7 mouse cellular contexts compared by ENCODE assay signal in the genomic region with DNA sequence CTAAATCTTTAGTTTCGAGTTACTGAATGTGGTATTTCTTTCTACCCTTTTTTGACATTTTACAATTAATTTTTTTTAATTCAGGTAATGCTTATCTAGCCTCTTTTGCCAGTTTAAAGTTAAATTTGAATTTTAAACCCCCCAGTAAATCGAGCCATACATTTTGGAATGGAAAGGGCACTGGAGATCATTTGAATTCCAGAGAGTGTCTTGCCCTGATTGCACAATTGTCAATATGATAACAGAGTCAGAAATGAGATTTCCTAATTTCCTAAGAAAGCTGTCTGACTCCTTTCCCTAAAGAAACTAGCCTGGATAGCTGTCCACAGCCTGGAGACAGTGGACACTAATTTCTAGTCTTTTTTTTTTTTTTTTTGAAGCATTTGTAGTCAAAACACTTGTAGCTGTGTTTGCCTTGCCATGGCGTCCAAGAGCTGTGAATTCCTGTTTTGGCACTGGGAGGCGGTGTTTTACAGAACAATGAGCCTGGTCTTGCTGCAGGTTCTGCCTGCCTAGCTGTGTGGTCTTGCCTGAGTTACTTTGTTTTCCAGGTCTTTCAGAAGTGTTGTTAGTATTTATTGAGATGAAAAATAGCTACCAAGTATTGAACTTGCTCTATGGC. TPM values are rescaled to one million over a fixed set of nuclear protein-coding genes. Genes with fewer than 3 reads are reported as not detected.
DNase-seq lines count a peak whose midpoint lies in the region; ATAC-seq lines count a peak whose summit lies in the region.

No protein-coding gene starts in this region.

- H3K27me3 ChIP-seq in forebrain, embryonic 10.5 days (ENCODE audit: poor library complexity, severe bottlenecking): no peaks in the 10 kb centered on the region
- no peaks in the 10 kb centered on the region for H3K27me3 ChIP-seq in hindbrain, embryonic 12.5 days

- peaks cover 43% of the 10 kb centered on the region for H3K4me1 ChIP-seq in forebrain, embryonic 10.5 days
- peaks cover 26% of the 10 kb centered on the region for H3K4me1 ChIP-seq in hindbrain, embryonic 12.5 days

- H3K36me3 ChIP-seq in forebrain, embryonic 10.5 days (replicated peaks): peaks cover 2% of the 10 kb centered on the region
- peaks cover 2% of the 10 kb centered on the region for H3K36me3 ChIP-seq in hindbrain, embryonic 12.5 days

- peak overlapping the region; percentile 71; the same call in 1 of the 2 replicates for H3K4me2 ChIP-seq in hindbrain, embryonic 12.5 days (replicated peaks)

- peak overlapping the region; percentile 22; the same call in 1 of the 2 replicates for H3K27ac ChIP-seq in forebrain, embryonic 10.5 days
- H3K27ac ChIP-seq in hindbrain, embryonic 12.5 days: no peak overlapping the region

- H3K9me3 ChIP-seq in forebrain, embryonic 10.5 days: no peaks in the 10 kb centered on the region
- no peaks in the 10 kb centered on the region for H3K9me3 ChIP-seq in hindbrain, embryonic 12.5 days (replicated peaks)

- no peak overlapping the region for H3K9ac ChIP-seq in hindbrain, embryonic 12.5 days

- no peak for ATAC-seq in hindbrain, embryonic 12.5 days (ENCODE audit: low FRiP score)

- 58% methylated on average over 4 of the region's 4 CpGs for WGBS in forebrain, embryonic 10.5 days
- WGBS in hindbrain, embryonic 12.5 days: 49% methylated on average over 4 of the region's 4 CpGs

- peak; percentile 69 for DNase-seq in ES-CJ7 (ENCODE audit: low read depth, low spot score)
- DNase-seq in adrenal gland, postnatal 25 days: peak; percentile 32
- no peak for DNase-seq in forebrain, embryonic 10.5 days (ENCODE audit: extremely low spot score, low spot score)
- DNase-seq in layer of hippocampus, postnatal 14 days (ENCODE audit: low spot score in 2 of 2): peak; percentile 59 to 84
- peak; percentile 86 for DNase-seq in lung, postnatal 36 days
- DNase-seq in right cerebral cortex, postnatal 4 days: peak; percentile 56

- peak overlapping the region; percentile 72; the same call in 1 of the 2 replicates for H3K4me3 ChIP-seq in forebrain, embryonic 10.5 days
- no peak overlapping the region for H3K4me3 ChIP-seq in hindbrain, embryonic 12.5 days

RNA-seq across cellular contexts. Expression of gene Ankrd40, which starts 1.6 kb away (rescaled TPM):
- 154 and 158 TPM in 2 replicates for total RNA-seq in adrenal gland, postnatal 25 days (2021)
- 10.3 and 11.4 TPM in 2 replicates for polyA plus RNA-seq in forebrain, embryonic 10.5 days (2016; fragmentation: Nextera tagmentation; extraction: Ambion mirVana)
- polyA plus RNA-seq in hindbrain, embryonic 12.5 days (2016; fragmentation: Nextera tagmentation; extraction: Ambion mirVana): 27.3 and 28.7 TPM in 2 replicates
- 100 to 1,000 TPM in 1 of 2 experiments, 10 to 100 TPM in 1; 99.2 to 104 TPM for total RNA-seq in layer of hippocampus, postnatal 14 days (2021)

RNA-seq across cellular contexts. Expression of gene Luc7l3, which starts 7.6 kb away (rescaled TPM):
- total RNA-seq in adrenal gland, postnatal 25 days (2021): 97.2 and 105 TPM in 2 replicates
- 113 and 129 TPM in 2 replicates for polyA plus RNA-seq in forebrain, embryonic 10.5 days (2016; fragmentation: Nextera tagmentation; extraction: Ambion mirVana)
- 153 and 167 TPM in 2 replicates for polyA plus RNA-seq in hindbrain, embryonic 12.5 days (2016; fragmentation: Nextera tagmentation; extraction: Ambion mirVana)
- 100 to 1,000 TPM; 119 to 127 TPM for total RNA-seq in layer of hippocampus, postnatal 14 days (2021)

RNA-seq across cellular contexts. Expression of gene Gm21885, which starts 47.7 kb away (rescaled TPM):
- total RNA-seq in adrenal gland, postnatal 25 days (2021): not detected in 2 replicates
- 0.34 TPM in 1 of 2 replicates, not detected in the other for polyA plus RNA-seq in forebrain, embryonic 10.5 days (2016; fragmentation: Nextera tagmentation; extraction: Ambion mirVana)
- 0.31 and 0.48 TPM in 2 replicates for polyA plus RNA-seq in hindbrain, embryonic 12.5 days (2016; fragmentation: Nextera tagmentation; extraction: Ambion mirVana)
- not detected for total RNA-seq in layer of hippocampus, postnatal 14 days (2021)
